Mouse (Mus musculus) limb, embryonic 15.5 days (tissue): ENCODE results near the gene Ccdc115. TPM values are rescaled to one million over a fixed set of nuclear protein-coding genes. Genes with fewer than 3 reads are reported as not detected.
A peak's percentile ranks its signal among the peaks of the same experiment; 100 is the strongest.

Source experiments
- ATAC-seq: fragments of 200-750 bp; cut with Nextera tagmentation; 2 replicates; pipeline ENCODE4 v1.8.0; 2017; ENCODE audit warnings: low read depth, moderate TSS enrichment; ENCODE audit not compliant: insufficient number of reproducible peaks, low FRiP score, low TSS enrichment
- H3K27ac ChIP-seq: fragments of 300-500 bp; sonication (generic); 2 replicates; pipeline ENCODE4 v1.5.1; 2015; ENCODE audit warnings: moderate library complexity, mild to moderate bottlenecking, inconsistent platforms
- H3K27me3 ChIP-seq: fragments of 300-500 bp; sonication (generic); 2 replicates; pipeline ENCODE4 v1.6.1; 2015; ENCODE audit warnings: inconsistent platforms
- H3K36me3 ChIP-seq: fragments of 300-500 bp; sonication (generic); 2 replicates; pipeline ENCODE4 v1.6.1; 2015; ENCODE audit warnings: inconsistent platforms
- H3K4me1 ChIP-seq: fragments of 300-500 bp; sonication (generic); 2 replicates; pipeline ENCODE4 v1.6.1; 2015; ENCODE audit warnings: inconsistent platforms
- H3K4me2 ChIP-seq: fragments of 300-500 bp; sonication (generic); 2 replicates; pipeline ENCODE4 v1.6.1; 2015; ENCODE audit warnings: mild to moderate bottlenecking, inconsistent platforms
- H3K4me3 ChIP-seq: fragments of 300-500 bp; sonication (generic); 2 replicates; pipeline ENCODE4 v1.5.1; 2015; ENCODE audit warnings: mild to moderate bottlenecking, inconsistent platforms
- H3K9ac ChIP-seq: fragments of 300-500 bp; sonication (generic); 2 replicates; pipeline ENCODE4 v1.6.1; 2015; ENCODE audit warnings: inconsistent platforms
- H3K9me3 ChIP-seq: fragments of 300-500 bp; sonication (generic); 2 replicates; pipeline ENCODE4 v1.6.1; 2016; ENCODE audit warnings: inconsistent platforms
- WGBS: fragments of 180-500 bp; shearing (Covaris S2); methylation state at CpG from one replicate; pipeline ENCODE4 v1.1.7; 2015; 5-methylcytosine and 5-hydroxymethylcytosine counted together
- polyA plus RNA-seq: library from polyadenylated mRNA; unstranded; fragments of >200 nt; fragmentation: Nextera tagmentation; extraction: Ambion mirVana; gene quantifications from 2 replicates; pipeline ENCODE4 v1.2.1, GENCODE M21; 2015

The Ccdc115 gene
- polyA plus RNA-seq, 1 experiment from 2014 or later = 61.3 TPM

DNA sequence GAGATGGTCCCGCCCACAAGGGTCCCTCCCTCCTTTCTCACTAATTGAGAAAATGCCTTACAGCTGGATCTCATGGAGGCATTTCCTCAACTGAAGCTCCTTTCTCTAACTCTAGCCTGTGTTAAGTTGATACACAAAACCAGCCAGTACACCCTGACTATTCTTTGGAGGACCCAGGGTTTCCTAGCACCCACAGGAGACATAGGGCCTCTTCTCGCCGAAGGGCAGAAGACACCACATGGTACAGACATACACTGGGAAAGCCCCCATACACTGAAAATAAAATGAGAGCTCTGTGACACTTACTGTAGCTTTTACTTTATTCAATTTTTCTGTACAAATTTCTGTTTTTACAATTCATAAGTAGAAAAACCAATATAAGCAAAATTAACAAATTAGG, 3.1 kb downstream of the Ccdc115 start:
- no peak overlapping the region for H3K9ac ChIP-seq
- 73% methylated on average over 3 of the region's 3 CpGs for WGBS
- H3K4me3 ChIP-seq = no peak overlapping the region
- peaks cover 31% of the 10 kb centered on the region for H3K4me1 ChIP-seq
- H3K27ac ChIP-seq = no peak overlapping the region
- H3K36me3 ChIP-seq = peaks cover 9% of the 10 kb centered on the region; the same call in 1 of the 2 replicates
- H3K27me3 ChIP-seq = no peaks in the 10 kb centered on the region
- no peak overlapping the region for H3K4me2 ChIP-seq
- 0 out of 2 replicates have a peak, but pooled peaks cover 3% of the 10 kb centered on the region for H3K9me3 ChIP-seq
- ATAC-seq = no peak

- Histone ChIP-seq H3K4me1 (peaks cover 28% of the 10 kb centered on the region), H3K9me3 (peaks cover 11% of the 10 kb centered on the region), H3K36me3 (peaks cover 16% of the 10 kb centered on the region; the same call in 1 of the 2 replicates), H3K27ac (peak overlapping the region; percentile 79), H3K9ac (peak overlapping the region; percentile 43), H3K4me3 (peak overlapping the region; percentile 53), H3K4me2 (peak overlapping the region; percentile 65), H3K27me3 (no peaks in the 10 kb centered on the region)
- no peak for ATAC-seq
- WGBS = 24% methylated on average over 8 of the region's 8 CpGs
Measured at GRCm38 (mm10) chr1:34435371-34436120, 3.9 kb downstream of the Ccdc115 start.

- H3K4me1 ChIP-seq = peaks cover 25% of the 10 kb centered on the region
- H3K4me3 ChIP-seq = peak overlapping the region; percentile 53
- peaks cover 17% of the 10 kb centered on the region for H3K9me3 ChIP-seq
- peaks cover 21% of the 10 kb centered on the region; the same call in 1 of the 2 replicates for H3K36me3 ChIP-seq
- no peaks in the 10 kb centered on the region for H3K27me3 ChIP-seq
- H3K27ac ChIP-seq = peak overlapping the region; percentile 79
- peak overlapping the region; percentile 43 for H3K9ac ChIP-seq
- WGBS = under 1% methylated on average over 30 of the region's 30 CpGs
- no peak for ATAC-seq
- H3K4me2 ChIP-seq = peak overlapping the region; percentile 65
Measured at GRCm38 (mm10) chr1:34434660-34435160, 4.8 kb downstream of the Ccdc115 start.

GRCm38 (mm10) chr1:34433891-34434521, 5.5 kb downstream of the Ccdc115 start:
- Histone ChIP-seq H3K4me2 (peak overlapping the region; percentile 65), H3K9ac (0 out of 2 replicates have a peak overlapping the region, but pooled peaks have one; percentile 17), H3K9me3 (peaks cover 17% of the 10 kb centered on the region), H3K27me3 (no peaks in the 10 kb centered on the region), H3K27ac (peak overlapping the region; percentile 80), H3K36me3 (peaks cover 25% of the 10 kb centered on the region; the same call in 1 of the 2 replicates), H3K4me1 (peaks cover 25% of the 10 kb centered on the region), H3K4me3 (peak overlapping the region; percentile 53)
- ATAC-seq = no peak
- 14% methylated on average over 19 of the region's 19 CpGs for WGBS

DNA sequence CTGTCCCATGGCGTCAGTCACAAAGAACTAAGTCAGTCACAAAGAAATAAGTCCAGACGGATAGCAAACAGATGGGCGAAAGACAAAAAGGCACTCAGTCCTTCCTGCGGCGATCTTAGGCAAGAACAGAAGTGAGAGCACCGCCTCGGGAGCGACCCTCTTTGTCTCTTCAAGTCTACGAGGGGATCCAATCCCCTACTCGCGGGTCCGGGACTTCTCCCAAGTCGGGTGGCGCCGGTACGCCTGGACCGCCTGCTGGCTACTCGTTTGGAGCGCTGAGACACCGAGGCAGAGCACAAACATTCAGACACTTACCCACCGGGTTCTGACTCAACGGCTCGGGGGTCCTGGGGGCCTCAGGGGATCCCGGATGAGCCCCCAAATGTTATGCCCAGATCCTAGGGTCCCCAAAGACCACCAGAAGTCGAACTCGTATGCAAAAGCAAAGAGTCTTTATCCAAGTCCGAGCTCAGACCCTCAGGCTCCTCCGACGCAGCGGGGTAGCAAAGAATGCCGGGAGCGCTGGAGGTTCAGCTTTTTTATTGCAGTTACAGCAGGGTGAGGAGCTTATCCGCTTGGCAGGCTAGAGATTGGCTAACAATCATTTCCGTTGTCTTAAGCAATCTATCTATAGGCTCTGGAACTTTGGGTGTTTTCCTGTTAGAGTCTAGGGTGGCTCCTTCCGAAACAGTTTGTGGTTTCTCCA, 6.5 kb downstream of the Ccdc115 start:
- Histone ChIP-seq H3K9me3 (peaks cover 17% of the 10 kb centered on the region), H3K4me2 (peak overlapping the region; percentile 65), H3K9ac (peak overlapping the region; percentile 35; the same call in 1 of the 2 replicates), H3K27ac (peak overlapping the region; percentile 80), H3K27me3 (no peaks in the 10 kb centered on the region), H3K4me3 (peak overlapping the region; percentile 53), H3K4me1 (peaks cover 20% of the 10 kb centered on the region), H3K36me3 (peaks cover 25% of the 10 kb centered on the region; the same call in 1 of the 2 replicates)
- WGBS = 11% methylated on average over 35 of the region's 35 CpGs
- ATAC-seq = peak; percentile 54; the same call in 1 of the 2 replicates

GRCm38 (mm10) chr1:34432411-34432775, 7.1 kb downstream of the Ccdc115 start:
- no peak for ATAC-seq
- H3K4me2 ChIP-seq = peak overlapping the region; percentile 65
- peaks cover 25% of the 10 kb centered on the region; the same call in 1 of the 2 replicates for H3K36me3 ChIP-seq
- no peak overlapping the region for H3K9ac ChIP-seq
- H3K4me1 ChIP-seq = peaks cover 20% of the 10 kb centered on the region
- peak overlapping the region; percentile 53 for H3K4me3 ChIP-seq
- 54% methylated on average over 13 of the region's 13 CpGs for WGBS
- peak overlapping the region; percentile 80; the same call in 1 of the 2 replicates for H3K27ac ChIP-seq
- no peaks in the 10 kb centered on the region for H3K27me3 ChIP-seq
- peaks cover 17% of the 10 kb centered on the region for H3K9me3 ChIP-seq

- peaks cover 17% of the 10 kb centered on the region for H3K9me3 ChIP-seq
- ATAC-seq = no peak
Measured at GRCm38 (mm10) chr1:34431431-34431830, 8.0 kb downstream of the Ccdc115 start.

GRCm38 (mm10) chr1:34430981-34431380, 8.5 kb downstream of the Ccdc115 start:
- Histone ChIP-seq H3K4me1 (peaks cover 20% of the 10 kb centered on the region), H3K4me3 (no peak overlapping the region), H3K27me3 (no peaks in the 10 kb centered on the region), H3K9me3 (peaks cover 17% of the 10 kb centered on the region), H3K4me2 (no peak overlapping the region), H3K9ac (no peak overlapping the region), H3K27ac (no peak overlapping the region), H3K36me3 (peaks cover 22% of the 10 kb centered on the region; the same call in 1 of the 2 replicates)
- no peak for ATAC-seq
- 98% methylated on average over 3 of the region's 3 CpGs for WGBS

More at GRCm38 (mm10) chr1:34431431-34431830, 8.0 kb downstream of the Ccdc115 start:
- H3K36me3 ChIP-seq = peaks cover 22% of the 10 kb centered on the region; the same call in 1 of the 2 replicates
- no peak overlapping the region for H3K27ac ChIP-seq
- H3K4me2 ChIP-seq = no peak overlapping the region
- no peaks in the 10 kb centered on the region for H3K27me3 ChIP-seq
- H3K4me3 ChIP-seq = no peak overlapping the region
- H3K4me1 ChIP-seq = peaks cover 20% of the 10 kb centered on the region
- no peak overlapping the region for H3K9ac ChIP-seq
- 98% methylated on average over 9 of the region's 9 CpGs for WGBS

DNA sequence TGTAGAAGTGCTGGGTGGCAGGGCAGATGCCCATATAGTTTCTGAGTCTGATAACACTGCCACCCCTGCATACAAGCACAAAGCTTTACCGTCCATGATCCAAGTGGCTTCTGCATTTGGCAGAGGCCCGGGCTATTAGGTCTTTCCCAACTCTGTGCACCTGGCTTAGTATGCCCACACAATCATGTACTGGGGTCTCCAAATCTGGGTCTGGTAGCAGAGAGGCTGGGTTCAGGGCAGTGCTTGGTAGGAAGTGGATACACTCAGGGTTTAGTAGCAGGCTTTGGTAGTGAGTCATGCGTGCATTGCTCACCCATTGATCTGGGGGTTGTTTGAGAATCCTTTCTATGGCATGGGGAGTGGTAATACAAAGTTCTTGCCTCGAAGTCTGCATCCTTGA, 10.2 kb downstream of the Ccdc115 start:
- Histone ChIP-seq H3K9me3 (peaks cover 17% of the 10 kb centered on the region), H3K4me1 (peaks cover 16% of the 10 kb centered on the region), H3K27me3 (no peaks in the 10 kb centered on the region), H3K4me2 (no peak overlapping the region), H3K4me3 (no peak overlapping the region), H3K27ac (no peak overlapping the region), H3K36me3 (peaks cover 22% of the 10 kb centered on the region; the same call in 1 of the 2 replicates), H3K9ac (no peak overlapping the region)
- ATAC-seq = no peak
- 94% methylated on average over 4 of the region's 4 CpGs for WGBS

DNA sequence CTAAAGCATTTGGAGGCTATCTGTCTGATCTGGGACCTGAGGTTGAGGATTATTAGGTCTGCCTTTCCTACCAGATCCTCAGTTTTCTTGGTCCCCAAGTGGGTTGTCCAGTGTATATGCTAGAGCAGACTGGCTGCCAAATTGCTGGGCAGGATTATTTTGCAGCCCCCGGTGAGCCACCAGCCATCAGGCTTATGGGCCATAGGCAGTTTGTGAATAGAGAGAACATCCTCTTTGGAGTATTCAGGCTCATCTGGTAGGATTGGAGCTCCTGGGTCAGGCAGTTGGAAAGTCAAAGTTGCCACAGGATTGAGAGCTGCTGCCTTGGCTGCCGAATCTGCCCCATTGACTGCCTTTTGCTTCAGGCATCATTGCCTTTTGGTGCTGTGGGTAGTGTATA, 11.0 kb downstream of the Ccdc115 start:
- Histone ChIP-seq H3K9ac (no peak overlapping the region), H3K27me3 (no peaks in the 10 kb centered on the region), H3K27ac (no peak overlapping the region), H3K36me3 (peaks cover 22% of the 10 kb centered on the region; the same call in 1 of the 2 replicates), H3K4me3 (no peak overlapping the region), H3K4me2 (no peak overlapping the region), H3K9me3 (peaks cover 17% of the 10 kb centered on the region), H3K4me1 (peaks cover 12% of the 10 kb centered on the region)
- no peak for ATAC-seq
- WGBS = 94% methylated on average over 2 of the region's 2 CpGs

DNA sequence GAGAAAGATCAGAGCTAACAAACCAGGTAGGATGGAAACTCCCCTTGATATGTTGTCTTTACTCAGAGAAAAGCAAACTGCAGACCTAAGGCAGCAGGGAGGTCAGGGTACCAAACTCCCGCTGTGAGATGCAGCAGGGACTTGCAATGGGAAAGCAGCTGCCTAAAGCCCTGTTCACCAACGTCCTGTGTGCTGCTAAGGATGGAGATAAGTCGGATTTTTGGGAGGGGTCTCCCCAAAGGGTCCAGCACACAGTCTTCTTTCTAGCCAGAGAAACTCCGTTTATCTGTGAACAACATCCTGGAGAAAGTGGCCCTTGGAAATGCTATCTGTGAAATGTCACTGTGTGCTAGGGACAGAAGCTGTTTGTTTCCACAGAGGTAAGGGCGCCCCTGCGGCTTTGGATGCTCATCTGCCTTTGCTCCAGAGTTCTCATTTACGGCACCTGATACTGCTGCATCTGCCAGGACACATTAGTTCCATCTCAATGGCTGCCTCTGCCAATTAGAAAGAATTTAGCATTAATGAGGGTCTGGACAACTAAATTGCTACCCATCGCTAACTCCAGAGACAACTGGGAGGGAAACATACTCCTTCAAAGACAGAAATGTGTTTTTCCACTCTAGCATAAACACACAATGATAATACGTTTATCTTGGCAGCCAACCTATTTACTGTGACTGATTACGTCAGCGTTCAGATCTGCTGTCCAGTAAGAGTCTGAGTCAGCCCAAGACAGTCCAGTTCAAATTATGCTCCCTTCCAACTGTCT, 40.1 kb downstream of the Ccdc115 start:
- WGBS = 54% methylated on average over 11 of the region's 11 CpGs
- H3K4me1 ChIP-seq = no peaks in the 10 kb centered on the region
- no peak overlapping the region for H3K4me3 ChIP-seq
- H3K27ac ChIP-seq = no peak overlapping the region
- H3K9ac ChIP-seq = no peak overlapping the region
- no peaks in the 10 kb centered on the region for H3K36me3 ChIP-seq
- ATAC-seq = no peak
- H3K9me3 ChIP-seq = no peaks in the 10 kb centered on the region
- no peaks in the 10 kb centered on the region for H3K27me3 ChIP-seq
- H3K4me2 ChIP-seq = no peak overlapping the region
